Mouse (Mus musculus) small intestine, adult 2 months (tissue): ENCODE results near the gene Smpd4.

ENCODE experiments used
- CTCF ChIP-seq: fragments of 200-500 bp; IDR thresholded peaks from 2 replicates; pipeline ENCODE4 v1.5.1; 2012; ENCODE audit warnings: low read depth, mild to moderate bottlenecking, control low read depth, inconsistent platforms, low read length, moderate library complexity, mixed read lengths; ENCODE audit not compliant: insufficient replicate concordance, insufficient read length; ENCODE audit errors: extremely low read depth
- POLR2A ChIP-seq: fragments of 200-500 bp; IDR thresholded peaks from 2 replicates; pipeline ENCODE4 v1.6.1; 2012; ENCODE audit warnings: low read depth, mild to moderate bottlenecking, control low read depth, inconsistent platforms, low read length, moderate library complexity

- TF ChIP-seq POLR2A (no peak), CTCF (no peak)
Observed at GRCm38 (mm10) chr16:17642311-17642710, 23.2 kb downstream of the Smpd4 start.
